In genomic region chr2:93045818-93046508, GRCm38 (mm10) we compare ENCODE assay signal across 8 mouse cellular contexts. TPM values are rescaled to one million over a fixed set of nuclear protein-coding genes. Genes with fewer than 3 reads are reported as not detected.
DNase-seq lines count a peak whose midpoint lies in the region; ATAC-seq lines count a peak whose summit lies in the region.

TSS of gene Prdm11 (minus strand) at chr2:93046167.

- ATAC-seq in forebrain, embryonic 12.5 days (ENCODE audit: low FRiP score): no peak; the same call in none of the 2 replicates
- peak; percentile 48 for ATAC-seq in kidney, embryonic 14.5 days (ENCODE audit: low FRiP score, low TSS enrichment)
- ATAC-seq in liver, embryonic 13.5 days (ENCODE audit: low read depth): peak; percentile 13
- peak; percentile 39 for ATAC-seq in neural tube, embryonic 14.5 days (ENCODE audit: low read depth)

- H3K4me1 ChIP-seq in forebrain, embryonic 12.5 days: peaks cover 36% of the 10 kb centered on the region
- H3K4me1 ChIP-seq in kidney, embryonic 14.5 days (ENCODE audit: control insufficient read depth, insufficient read depth, low read length): peaks cover 36% of the 10 kb centered on the region
- H3K4me1 ChIP-seq in liver, embryonic 13.5 days (replicated peaks): peaks cover 46% of the 10 kb centered on the region
- H3K4me1 ChIP-seq in neural tube, embryonic 14.5 days (ENCODE audit: control insufficient read depth, insufficient read depth, low read length): peaks cover 15% of the 10 kb centered on the region

- H3K27me3 ChIP-seq in forebrain, embryonic 12.5 days: peaks cover 11% of the 10 kb centered on the region
- no peaks in the 10 kb centered on the region for H3K27me3 ChIP-seq in kidney, embryonic 14.5 days (ENCODE audit: control insufficient read depth, insufficient read depth, low read length)
- peaks cover 31% of the 10 kb centered on the region for H3K27me3 ChIP-seq in liver, embryonic 13.5 days
- H3K27me3 ChIP-seq in neural tube, embryonic 14.5 days (ENCODE audit: control insufficient read depth, insufficient read depth, low read length): no peaks in the 10 kb centered on the region

- peak within 1 kb of the TSS; percentile 60 for H3K4me2 ChIP-seq in forebrain, embryonic 12.5 days
- peak within 1 kb of the TSS; percentile 83 for H3K4me2 ChIP-seq in kidney, embryonic 14.5 days (replicated peaks; ENCODE audit: low read depth, low read length)
- H3K4me2 ChIP-seq in liver, embryonic 13.5 days: peak within 1 kb of the TSS; percentile 85
- H3K4me2 ChIP-seq in neural tube, embryonic 14.5 days (ENCODE audit: low read depth, low read length): peak within 1 kb of the TSS; percentile 67

- peak within 1 kb of the TSS; percentile 86 for H3K4me3 ChIP-seq in forebrain, embryonic 12.5 days (replicated peaks)
- H3K4me3 ChIP-seq in kidney, embryonic 14.5 days (ENCODE audit: low read length): peak within 1 kb of the TSS; percentile 80
- H3K4me3 ChIP-seq in liver, embryonic 13.5 days (replicated peaks): peak within 1 kb of the TSS; percentile 78
- H3K4me3 ChIP-seq in neural tube, embryonic 14.5 days (ENCODE audit: low read depth, low read length): peak within 1 kb of the TSS; percentile 86

- H3K9me3 ChIP-seq in forebrain, embryonic 12.5 days: no peaks in the 10 kb centered on the region
- H3K9me3 ChIP-seq in kidney, embryonic 14.5 days (ENCODE audit: control insufficient read depth, low read length): no peaks in the 10 kb centered on the region
- H3K9me3 ChIP-seq in liver, embryonic 13.5 days (replicated peaks): no peaks in the 10 kb centered on the region
- H3K9me3 ChIP-seq in neural tube, embryonic 14.5 days (ENCODE audit: control insufficient read depth, low read length): no peaks in the 10 kb centered on the region

- peak within 1 kb of the TSS; percentile 98 for H3K9ac ChIP-seq in forebrain, embryonic 12.5 days
- peak within 1 kb of the TSS; percentile 98 for H3K9ac ChIP-seq in kidney, embryonic 14.5 days (ENCODE audit: low read depth, low read length)
- H3K9ac ChIP-seq in liver, embryonic 13.5 days: peak within 1 kb of the TSS; percentile 90
- peak within 1 kb of the TSS; percentile 93 for H3K9ac ChIP-seq in neural tube, embryonic 14.5 days (replicated peaks; ENCODE audit: low read depth, low read length)

- H3K36me3 ChIP-seq in forebrain, embryonic 12.5 days (replicated peaks): 0 out of 2 replicates have a peak, but pooled peaks cover 6% of the 10 kb centered on the region
- H3K36me3 ChIP-seq in kidney, embryonic 14.5 days (ENCODE audit: control insufficient read depth, insufficient read depth, low read length): peaks cover 5% of the 10 kb centered on the region; the same call in 1 of the 2 replicates
- no peaks in the 10 kb centered on the region for H3K36me3 ChIP-seq in liver, embryonic 13.5 days
- no peaks in the 10 kb centered on the region for H3K36me3 ChIP-seq in neural tube, embryonic 14.5 days (ENCODE audit: control insufficient read depth, insufficient read depth, low read length)

- DNase-seq in layer of hippocampus, adult 18-20 months (ENCODE audit: low spot score in 2 of 2): peak in 1 of 2 experiments; percentile 24
- no peak for DNase-seq in layer of hippocampus, adult 9-10 months (ENCODE audit: low spot score)
- DNase-seq in ZHBTc4 (ENCODE audit: low read depth, low spot score): peak; percentile 12
- no peak for DNase-seq in liver, embryonic 13.5 days
- DNase-seq in spleen, postnatal 14 days (ENCODE audit: low spot score in 2 of 2): no peak

- H3K27ac ChIP-seq in forebrain, embryonic 12.5 days: peak within 1 kb of the TSS; percentile 93
- peak within 1 kb of the TSS; percentile 93 for H3K27ac ChIP-seq in kidney, embryonic 14.5 days (ENCODE audit: low read depth, low read length)
- H3K27ac ChIP-seq in liver, embryonic 13.5 days: peak within 1 kb of the TSS; percentile 76
- peak within 1 kb of the TSS; percentile 93 for H3K27ac ChIP-seq in neural tube, embryonic 14.5 days (ENCODE audit: low read depth, low read length)

- under 1% methylated on average over 77 of the region's 90 CpGs for WGBS in forebrain, embryonic 12.5 days
- WGBS in kidney, embryonic 14.5 days: under 1% methylated on average over 84 of the region's 90 CpGs
- 1% methylated on average over 86 of the region's 90 CpGs for WGBS in liver, embryonic 13.5 days (ENCODE audit: insufficient replicate concordance)
- WGBS in neural tube, embryonic 14.5 days: under 1% methylated on average over 79 of the region's 90 CpGs

RNA-seq across cellular contexts. Expression of gene Prdm11, which starts in this region (rescaled TPM):
- 10 to 100 TPM; 22.2 to 26.0 TPM for total RNA-seq in layer of hippocampus, adult 18-20 months (2021)
- polyA plus RNA-seq in forebrain, embryonic 12.5 days (2016; fragmentation: Nextera tagmentation; extraction: Ambion mirVana): 1.7 and 2.1 TPM in 2 replicates
- 4.3 and 5.1 TPM in 2 replicates for polyA plus RNA-seq in kidney, embryonic 14.5 days (2014; fragmentation: Nextera tagmentation; extraction: Ambion mirVana)
- 3.7 and 4.2 TPM in 2 replicates for polyA plus RNA-seq in liver, embryonic 13.5 days (2015; fragmentation: Nextera tagmentation; extraction: Ambion mirVana)
- 1.8 TPM in 2 replicates for polyA plus RNA-seq in neural tube, embryonic 14.5 days (2014; fragmentation: Nextera tagmentation; extraction: Ambion mirVana)
